Mouse (Mus musculus) G1E (cell line): ENCODE measurements around the gene Macrod2. TPM values are rescaled to one million over a fixed set of nuclear protein-coding genes. Genes with fewer than 3 reads are reported as not detected.

Source experiments
- ATAC-seq: 2 replicates; pipeline ENCODE4 v1.8.0; 2016; ENCODE audit warnings: mild to moderate bottlenecking; ENCODE audit not compliant: insufficient number of reproducible peaks, poor library complexity, low FRiP score, severe bottlenecking; ENCODE audit errors: extremely low read depth
- DNase-seq: peaks from one replicate; pipeline ENCODE4 v3.0.0; 2012; ENCODE audit warnings: low spot score
- H3K27me3 ChIP-seq: 2 replicates; pipeline ENCODE4 v1.6.1; 2012; ENCODE audit warnings: mild to moderate bottlenecking, low read length, inconsistent platforms; ENCODE audit not compliant: insufficient read depth
- H3K36me3 ChIP-seq: replicated peaks from 2 replicates; pipeline ENCODE3; 2012; ENCODE audit warnings: mild to moderate bottlenecking, inconsistent platforms
- H3K4me1 ChIP-seq: 2 replicates; pipeline ENCODE4 v1.6.1; 2012; ENCODE audit warnings: low read depth, low read length, inconsistent platforms, mixed read lengths; ENCODE audit not compliant: insufficient read depth
- H3K4me3 ChIP-seq: 2 replicates; pipeline ENCODE4 v1.5.1; 2012; ENCODE audit warnings: low read depth, mild to moderate bottlenecking, inconsistent platforms, low read length, moderate library complexity, mixed read lengths
- H3K9me3 ChIP-seq: replicated peaks from 2 replicates; pipeline ENCODE4 v1.6.1; 2012; ENCODE audit warnings: inconsistent platforms
- CTCF ChIP-seq: IDR thresholded peaks from 2 replicates; pipeline ENCODE4 v1.5.1; 2012; ENCODE audit warnings: low read depth, low read length, inconsistent platforms, mixed read lengths
- GATA1 ChIP-seq: IDR thresholded peaks from 2 replicates; pipeline ENCODE4 v1.6.1; 2012; ENCODE audit warnings: borderline replicate concordance, low read length, inconsistent platforms, mixed read lengths
- GATA2 ChIP-seq: IDR thresholded peaks from 2 replicates; pipeline ENCODE4 v1.6.1; 2012; ENCODE audit warnings: low read depth, low read length, inconsistent platforms, borderline replicate concordance
- POLR2AphosphoS5 ChIP-seq: IDR thresholded peaks from 2 replicates; pipeline ENCODE4 v1.6.1; 2012; ENCODE audit warnings: low read depth, low read length, inconsistent platforms; ENCODE audit not compliant: insufficient replicate concordance
- TAL1 ChIP-seq: conservative IDR thresholded peaks from 2 replicates; pipeline ENCODE4 v1.6.1; 2012; ENCODE audit warnings: low read depth, low read length, inconsistent platforms, mixed read lengths
- polyA plus RNA-seq: library from polyadenylated mRNA; stranded (reverse); fragments of >175 nt; gene quantifications from 2 replicates; pipeline ENCODE4 v1.2.3, GENCODE M21; 2012
- total RNA-seq, 2 experiments: library from RNA; stranded (forward) in 1 of 2; stranded (reverse) in 1 of 2; fragments of 200-1000 nt in 1 of 2; fragments of >200 nt in 1 of 2; fragmentation: Nextera tagmentation in 1 of 2; gene quantifications; 2 replicates each; pipeline ENCODE4 v1.2.3; 2014 to 2017

Gene Macrod2
- total and polyA plus RNA-seq, 3 experiments = 0.38 TPM; not detected in 2

GRCm38 (mm10) chr2:142399490-142399889, 2004.4 kb downstream of the Macrod2 start:
- Histone ChIP-seq H3K4me3 (no peak overlapping the region), H3K9me3 (peaks cover 24% of the 10 kb centered on the region), H3K36me3 (no peaks in the 10 kb centered on the region), H3K27me3 (no peaks in the 10 kb centered on the region), H3K4me1 (no peaks in the 10 kb centered on the region)
- no peak for ATAC-seq
- TF ChIP-seq TAL1 = no peak
- TF ChIP-seq GATA1 = no peak
- no peak for TF ChIP-seq POLR2AphosphoS5
- TF ChIP-seq GATA2 = no peak
- no peak for TF ChIP-seq CTCF
- DNase-seq = no peak

GRCm38 (mm10) chr2:142400781-142401180, 2005.7 kb downstream of the Macrod2 start:
- no peaks in the 10 kb centered on the region for H3K4me1 ChIP-seq
- no peak for TF ChIP-seq GATA1
- no peak for TF ChIP-seq GATA2
- no peak for TF ChIP-seq POLR2AphosphoS5
- no peak for TF ChIP-seq TAL1
- no peak for TF ChIP-seq CTCF
- no peak overlapping the region for H3K4me3 ChIP-seq
- H3K27me3 ChIP-seq = no peaks in the 10 kb centered on the region
- DNase-seq = no peak
- H3K9me3 ChIP-seq = peaks cover 34% of the 10 kb centered on the region
- no peak for ATAC-seq
- H3K36me3 ChIP-seq = no peaks in the 10 kb centered on the region

GRCm38 (mm10) chr2:142401359-142401758, 2006.2 kb downstream of the Macrod2 start:
- Histone ChIP-seq H3K36me3 (no peaks in the 10 kb centered on the region), H3K27me3 (no peaks in the 10 kb centered on the region), H3K4me3 (no peak overlapping the region), H3K9me3 (peaks cover 36% of the 10 kb centered on the region), H3K4me1 (no peaks in the 10 kb centered on the region)
- ATAC-seq = no peak
- DNase-seq = no peak
- TF ChIP-seq TAL1 = no peak
- no peak for TF ChIP-seq POLR2AphosphoS5
- no peak for TF ChIP-seq GATA1
- no peak for TF ChIP-seq CTCF
- TF ChIP-seq GATA2 = no peak

- Histone ChIP-seq H3K4me3 (no peak overlapping the region), H3K9me3 (peaks cover 32% of the 10 kb centered on the region), H3K36me3 (no peaks in the 10 kb centered on the region), H3K4me1 (no peaks in the 10 kb centered on the region), H3K27me3 (no peaks in the 10 kb centered on the region)
- ATAC-seq (no peak), DNase-seq (no peak)
- TF ChIP-seq TAL1 (no peak), CTCF (no peak), POLR2AphosphoS5 (no peak), GATA1 (no peak), GATA2 (no peak)
Measured at GRCm38 (mm10) chr2:142403394-142403793, 2008.3 kb downstream of the Macrod2 start.

DNA sequence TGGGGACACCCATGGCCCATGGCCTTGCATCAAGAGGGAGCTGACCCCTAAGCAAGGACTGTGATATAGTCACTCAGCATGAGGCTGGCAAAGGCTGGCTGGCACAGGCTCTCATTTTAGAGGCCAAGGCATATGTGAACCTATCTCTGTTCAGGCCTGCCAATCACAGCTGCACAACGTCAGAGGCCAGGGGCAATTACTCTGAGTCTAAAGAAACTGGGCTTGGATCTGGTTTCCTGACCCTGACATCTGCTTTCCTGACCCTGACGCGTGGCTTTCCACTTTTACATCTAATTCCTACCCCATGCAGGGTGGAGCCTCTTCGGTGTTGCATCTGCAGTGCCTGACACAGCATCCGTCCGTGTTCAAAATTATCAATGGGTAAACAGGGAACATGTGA, 2009.2 kb downstream of the Macrod2 start:
- peaks cover 32% of the 10 kb centered on the region for H3K9me3 ChIP-seq
- no peaks in the 10 kb centered on the region for H3K4me1 ChIP-seq
- TF ChIP-seq CTCF (no peak), TAL1 (no peak), POLR2AphosphoS5 (no peak), GATA1 (no peak), GATA2 (no peak)
- H3K27me3 ChIP-seq = no peaks in the 10 kb centered on the region
- ATAC-seq = no peak
- H3K36me3 ChIP-seq = no peaks in the 10 kb centered on the region
- DNase-seq = no peak
- H3K4me3 ChIP-seq = no peak overlapping the region

DNA sequence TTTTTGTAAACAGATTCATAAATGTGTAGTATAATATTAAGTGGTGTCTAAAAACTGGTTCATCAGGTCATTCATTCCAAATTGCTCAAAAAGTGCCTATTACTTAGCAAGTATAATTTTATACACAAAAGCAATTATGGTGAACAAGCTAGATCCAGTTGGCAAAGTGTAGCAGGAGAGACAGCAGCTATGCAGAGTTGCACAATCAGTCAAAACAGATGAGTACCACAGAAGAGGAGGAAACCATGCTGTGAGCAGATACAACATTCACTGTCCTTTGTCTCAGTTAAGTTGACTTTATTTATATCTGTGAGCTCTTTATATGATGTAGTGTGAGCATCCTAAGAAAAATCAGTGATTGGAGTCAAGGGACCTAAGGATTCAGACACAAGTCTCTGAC, 2012.2 kb downstream of the Macrod2 start:
- no peak for TF ChIP-seq POLR2AphosphoS5
- TF ChIP-seq CTCF = no peak
- TF ChIP-seq GATA2 = no peak
- no peak for TF ChIP-seq GATA1
- TF ChIP-seq TAL1 = no peak
- no peak for ATAC-seq
- H3K4me3 ChIP-seq = no peak overlapping the region
- no peaks in the 10 kb centered on the region for H3K27me3 ChIP-seq
- peaks cover 29% of the 10 kb centered on the region for H3K9me3 ChIP-seq
- no peaks in the 10 kb centered on the region for H3K36me3 ChIP-seq
- no peaks in the 10 kb centered on the region for H3K4me1 ChIP-seq
- DNase-seq = no peak
